Mouse (Mus musculus): ENCODE measurements at regions not wholly inside any gene's neighbourhood (a gene's known extent, or its start where the extent isn't known, plus 50 kb on each side); places are given as distances from the start of the nearest gene placed in this dataset.

DNA sequence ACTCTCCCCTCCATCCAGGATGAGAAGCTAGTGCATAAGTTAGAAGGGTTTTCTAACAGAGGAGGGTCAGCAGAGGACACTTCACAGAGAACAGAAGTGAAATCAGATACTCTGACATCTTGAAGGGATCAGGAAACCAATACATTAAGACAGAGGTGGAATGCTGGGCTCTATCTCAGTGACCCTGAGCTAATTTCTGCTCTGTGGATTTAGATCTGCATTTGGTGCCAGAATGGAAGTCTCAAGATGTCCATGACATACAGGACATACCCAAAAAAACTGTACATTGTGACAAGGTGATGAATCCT lies 104.2 kb upstream of the Lgalsl start:
- no peak for TF ChIP-seq CTCF (IDR thresholded peaks at IDR 0.05; ENCODE audit: low read depth)
- no peak for TF ChIP-seq EP300 (IDR thresholded peaks at IDR 0.05; ENCODE audit: low read depth)

Measured in liver, postnatal 0 days (tissue).